Mouse (Mus musculus): ENCODE results near the gene Olfr823.
"Not testable (repeated sequence)": the region's sequence is repeated elsewhere in the genome, so short reads cannot be mapped to it uniquely, and the experiment has no call there.

Olfr823 gene

DNA sequence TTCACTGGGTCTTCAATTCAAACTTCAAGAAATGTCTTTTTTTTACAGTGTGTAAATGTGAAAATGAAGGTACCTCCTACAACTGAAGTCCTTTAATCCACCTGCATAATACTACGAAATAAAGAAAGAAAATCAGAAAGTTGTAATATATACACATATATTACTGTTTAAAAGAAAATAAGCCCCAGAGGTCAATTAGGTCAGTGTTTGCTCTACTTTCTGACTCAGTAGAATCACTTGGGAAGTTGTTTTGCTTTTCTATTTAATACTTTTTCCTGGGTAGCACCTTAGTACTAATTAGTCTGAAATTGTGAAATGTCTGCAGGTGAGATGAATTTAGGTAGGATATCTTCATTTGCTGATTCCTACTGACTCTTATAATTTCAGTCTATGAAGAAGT, at the start of gene Olfr823:
Olfr823 (minus strand) TSS at position 101 of the 400 bp plus-strand sequence.
- DNase-seq (ENCODE audit: low read depth, low spot score) = not testable (repeated sequence)

DNA sequence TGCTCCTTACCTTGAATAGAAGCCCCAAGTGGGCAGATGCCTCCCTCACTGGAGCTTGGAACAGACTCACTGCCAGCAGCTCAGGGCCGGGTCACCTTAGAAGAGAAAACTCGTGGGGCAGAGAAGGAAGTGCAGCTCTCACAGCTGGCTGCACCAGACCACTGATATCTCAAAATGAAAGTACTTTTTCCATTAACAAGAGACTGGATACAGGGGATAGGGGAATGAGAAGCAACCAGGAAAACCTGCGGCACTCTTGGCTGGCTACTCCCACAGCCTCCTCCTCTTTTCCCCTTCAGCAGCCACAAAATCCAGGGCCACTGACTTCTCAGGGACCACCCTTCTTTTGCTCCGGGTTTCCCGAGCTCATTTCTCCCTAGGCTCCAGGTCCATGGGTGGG, 28.9 kb upstream of the Olfr823 start:
- no peak for DNase-seq (ENCODE audit: low read depth, low spot score)

DNA sequence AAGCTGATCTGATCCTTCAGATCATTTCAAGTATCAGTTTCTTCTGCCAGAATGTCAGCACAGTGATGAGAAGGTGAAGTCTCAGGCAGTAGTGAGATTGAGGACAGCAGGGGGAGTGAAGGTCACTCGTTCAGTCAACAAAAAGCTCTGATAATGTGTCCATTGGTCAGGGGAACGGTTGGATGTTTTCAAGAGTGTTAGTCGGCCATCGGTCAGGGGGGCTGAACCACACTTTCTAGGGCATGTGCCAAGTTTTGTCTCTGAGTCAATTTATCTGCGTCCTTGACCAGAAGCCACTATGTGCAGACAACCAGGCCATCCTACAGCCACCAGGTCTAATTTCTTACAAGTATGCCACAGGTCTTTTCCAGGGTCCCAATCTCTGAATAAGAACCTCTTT, 27.3 kb upstream of the Olfr823 start:
- DNase-seq (ENCODE audit: low read depth, low spot score) = not testable (repeated sequence)

DNA sequence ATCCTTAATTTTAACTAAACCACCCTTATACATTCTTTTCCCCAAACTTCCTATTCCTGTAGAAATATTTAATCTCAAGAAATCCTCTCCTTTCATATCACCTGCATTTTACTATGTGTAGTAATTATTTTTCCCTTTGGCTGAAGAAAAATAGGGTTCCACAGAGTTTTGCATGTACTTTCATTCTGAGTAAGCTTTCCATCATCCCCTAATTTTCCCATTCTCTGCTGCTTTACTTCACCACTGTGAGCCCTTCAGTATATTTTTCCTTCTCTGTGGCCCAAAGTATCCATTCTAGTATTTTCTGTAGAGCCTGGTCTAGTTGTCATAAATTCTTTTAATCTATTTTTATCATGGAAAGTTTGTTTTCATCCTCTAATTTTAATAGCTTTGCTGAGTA, 19.6 kb upstream of the Olfr823 start:
- no peak for DNase-seq (ENCODE audit: low read depth, low spot score)

DNA sequence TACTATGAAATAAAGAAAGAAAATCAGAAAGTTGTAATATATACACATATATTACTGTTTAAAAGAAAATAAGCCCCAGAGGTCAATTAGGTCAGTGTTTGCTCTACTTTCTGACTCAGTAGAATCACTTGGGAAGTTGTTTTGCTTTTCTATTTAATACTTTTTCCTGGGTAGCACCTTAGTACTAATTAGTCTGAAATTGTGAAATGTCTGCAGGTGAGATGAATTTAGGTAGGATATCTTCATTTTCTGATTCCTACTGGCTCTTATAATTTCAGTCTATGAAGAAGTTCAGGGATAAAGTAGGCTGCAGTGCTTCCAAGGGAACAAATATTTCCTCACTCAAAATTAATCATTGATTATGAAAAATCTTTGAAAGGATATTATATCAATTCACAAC, 14.7 kb upstream of the Olfr823 start, which contains the start of gene Olfr824:
Olfr824 (minus strand) TSS at position 101 of the 400 bp plus-strand sequence.
- not testable (repeated sequence) for DNase-seq (ENCODE audit: low read depth, low spot score)

DNA sequence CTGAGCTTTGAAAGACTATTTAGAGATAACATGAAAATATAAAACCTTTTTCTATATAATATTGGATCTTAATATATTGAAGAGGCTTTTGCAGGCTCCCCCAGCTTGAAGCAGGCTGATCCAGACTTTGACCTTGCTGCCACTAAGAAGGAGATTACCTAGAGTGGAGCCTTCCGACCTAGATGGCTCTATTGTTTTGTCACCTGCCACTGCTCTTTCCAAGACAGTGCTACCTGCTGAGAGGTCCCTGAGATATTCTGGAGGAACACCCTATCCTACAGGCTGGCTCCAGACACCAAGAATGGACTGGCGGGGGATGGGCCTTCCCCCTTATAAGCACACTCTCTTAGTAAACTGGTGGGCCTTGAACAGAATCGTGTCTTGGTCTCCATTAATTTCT, 862 bp upstream of the Olfr823 start:
- DNase-seq (ENCODE audit: low read depth, low spot score) = not testable (repeated sequence)

DNA sequence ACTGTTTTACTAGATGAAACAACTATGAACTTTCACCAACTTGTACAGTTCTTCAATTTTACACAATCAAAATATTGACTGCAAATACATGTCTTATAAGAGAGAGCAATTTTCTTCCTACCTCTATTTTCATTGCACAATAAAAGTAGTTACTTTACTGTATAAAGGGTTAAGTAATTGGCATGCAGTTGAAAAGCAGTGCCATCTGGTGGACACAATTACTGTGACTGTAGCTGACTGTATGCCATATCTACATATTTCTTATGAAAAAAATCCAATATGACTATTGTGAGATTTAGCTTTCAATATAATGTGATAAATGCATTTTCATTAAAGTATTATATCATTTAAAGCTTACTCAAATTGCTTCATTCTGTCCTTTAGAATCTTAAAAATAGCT, 19.1 kb downstream of the Olfr823 start:
- DNase-seq (ENCODE audit: low read depth, low spot score) = no peak

DNA sequence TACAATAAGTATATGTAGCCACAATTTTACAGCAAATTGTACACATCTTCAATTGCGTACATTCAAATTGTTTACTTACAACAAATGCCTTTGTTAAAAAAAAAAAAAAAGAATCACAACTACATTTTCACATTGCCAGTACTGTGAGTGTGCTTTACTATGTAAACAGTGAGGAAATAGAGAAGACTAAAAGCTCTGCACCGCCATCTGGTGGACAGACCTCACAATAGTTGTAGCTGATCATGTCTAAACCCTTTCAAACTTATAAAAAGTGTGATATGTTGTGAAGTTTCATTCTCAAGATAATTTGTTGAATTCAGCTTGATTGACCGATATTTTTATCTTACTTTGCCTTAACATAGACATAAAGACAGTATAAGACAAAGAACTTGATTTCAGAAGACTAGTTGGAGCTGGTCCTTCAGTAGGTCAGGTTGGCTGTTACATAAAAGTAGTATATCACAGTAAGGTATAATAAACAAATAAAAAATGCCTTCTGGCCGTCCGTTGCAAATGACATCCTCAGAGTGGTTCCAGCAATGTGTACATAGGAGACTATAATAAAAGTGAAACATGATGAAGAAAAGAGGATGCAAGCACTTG, 22.2 kb downstream of the Olfr823 start:
- DNase-seq (ENCODE audit: low read depth, low spot score) = peak; percentile 5

DNA sequence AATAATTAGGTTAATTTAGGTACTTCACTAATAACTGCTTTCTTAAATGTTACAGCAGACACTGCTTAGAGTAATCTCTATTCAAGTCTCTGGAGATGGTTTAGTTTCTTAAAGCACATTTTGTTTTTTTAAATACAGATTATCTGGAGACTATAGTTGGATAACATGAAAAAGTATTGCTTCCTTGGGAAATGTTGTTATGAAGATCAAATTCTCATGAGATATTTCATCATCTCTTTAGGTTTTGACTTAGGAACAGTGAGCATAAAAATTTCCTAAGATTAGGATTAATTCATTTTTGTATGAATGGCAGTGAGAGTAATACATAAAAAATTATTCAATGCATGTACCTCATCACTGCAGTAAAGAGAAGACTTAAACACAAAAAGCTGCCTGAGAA, 44.3 kb downstream of the Olfr823 start, which contains the start of gene Olfr822:
Olfr822 (plus strand) TSS at position 301 of the 400 bp plus-strand sequence.
- no peak for DNase-seq (ENCODE audit: low read depth, low spot score)

Measured in c-Kit-negative CD71-positive TER-119-positive erythroid progenitor cells, embryonic 14.5 days (primary cell).